Mouse (Mus musculus) cerebellum, adult 2 months (tissue): ENCODE measurements around the gene Slain2. TPM values are rescaled to one million over a fixed set of nuclear protein-coding genes. Genes with fewer than 3 reads are reported as not detected.
"Not testable (repeated sequence)": the region's sequence is repeated elsewhere in the genome, so short reads cannot be mapped to it uniquely, and the experiment has no call there.

Source experiments
- DNase-seq, 2 experiments: peaks; one replicate each; pipeline ENCODE4 v3.0.0; 2021
- H3K27ac ChIP-seq: fragments of 200-500 bp; 2 replicates; pipeline ENCODE4 v1.5.1; 2012; ENCODE audit warnings: low read length, control low read depth, inconsistent platforms; ENCODE audit not compliant: insufficient read depth
- H3K27me3 ChIP-seq: fragments of 200-500 bp; 2 replicates; pipeline ENCODE4 v1.6.1; 2012; ENCODE audit warnings: inconsistent platforms, mild to moderate bottlenecking, low read length, moderate library complexity; ENCODE audit not compliant: control insufficient read depth, insufficient read depth
- H3K4me1 ChIP-seq: fragments of 200-500 bp; 2 replicates; pipeline ENCODE4 v1.6.1; 2011; ENCODE audit warnings: low read length; ENCODE audit not compliant: control insufficient read depth, insufficient read depth
- H3K4me3 ChIP-seq: fragments of 200-500 bp; replicated peaks from 2 replicates; pipeline ENCODE3; 2011; ENCODE audit warnings: mild to moderate bottlenecking, low read depth, low read length, control low read depth; ENCODE audit not compliant: insufficient read depth
- CTCF ChIP-seq: fragments of 200-500 bp; IDR thresholded peaks from 2 replicates; pipeline ENCODE4 v1.5.1; 2011; ENCODE audit warnings: low read depth, mild to moderate bottlenecking, control low read depth, low read length, moderate library complexity, borderline replicate concordance; ENCODE audit not compliant: insufficient read depth
- POLR2A ChIP-seq: fragments of 200-500 bp; IDR thresholded peaks from 2 replicates; pipeline ENCODE4 v1.6.1; 2011; ENCODE audit warnings: low read length, control low read depth, borderline replicate concordance; ENCODE audit not compliant: insufficient read depth
- WGBS: fragments of 180-500 bp; shearing (Covaris S2); methylation state at CpG from one replicate; pipeline ENCODE4 v1.1.7; 2018; 5-methylcytosine and 5-hydroxymethylcytosine counted together
- polyA plus RNA-seq: library from polyadenylated mRNA; depleted of rRNA; stranded (reverse); fragments of >200 nt; gene quantifications from 2 replicates; pipeline ENCODE4 v1.2.3, GENCODE M21; 2012

Slain2 gene
- polyA plus RNA-seq, 1 experiment: 16.2 TPM

- Histone ChIP-seq H3K27me3 (no peaks in the 10 kb centered on the region; the same call in 1 of the 2 replicates), H3K4me3 (no peak overlapping the region), H3K4me1 (no peaks in the 10 kb centered on the region), H3K27ac (no peak overlapping the region)
- TF ChIP-seq CTCF (no peak), POLR2A (no peak)
- 87% methylated on average over 5 of the region's 5 CpGs for WGBS
- no peak for DNase-seq
These were observed 89.9 kb downstream of the Slain2 start for GRCm38 (mm10) chr5:73004046-73004445.

- Histone ChIP-seq H3K4me3 (no peak within 1 kb of the TSS), H3K4me1 (no peaks in the 10 kb centered on the region), H3K27me3 (no peaks in the 10 kb centered on the region; the same call in 1 of the 2 replicates), H3K27ac (no peak within 1 kb of the TSS)
- 5% methylated on average over 65 of the region's 65 CpGs for WGBS
- no peak for DNase-seq
- TF ChIP-seq CTCF: no peak
- TF ChIP-seq POLR2A: no peak
These were observed 92.9 kb downstream of the Slain2 start, which contains the start of gene Slc10a4 for GRCm38 (mm10) chr5:73006784-73007581. TSS of gene Slc10a4 (plus strand) at chr5:73006883.

GRCm38 (mm10) chr5:73007582-73007959 lies 93.5 kb downstream of the Slain2 start:
- Histone ChIP-seq H3K4me1 (no peaks in the 10 kb centered on the region), H3K4me3 (no peak overlapping the region), H3K27ac (no peak overlapping the region), H3K27me3 (no peaks in the 10 kb centered on the region; the same call in 1 of the 2 replicates)
- WGBS: 47% methylated on average over 5 of the region's 5 CpGs
- DNase-seq: no peak
- TF ChIP-seq POLR2A: no peak
- no peak for TF ChIP-seq CTCF

GRCm38 (mm10) chr5:73008230-73008629 lies 94.1 kb downstream of the Slain2 start:
- 47% methylated on average over 8 of the region's 8 CpGs for WGBS
- not testable (repeated sequence) for H3K4me1 ChIP-seq, H3K27me3 ChIP-seq, H3K27ac ChIP-seq, H3K4me3 ChIP-seq, DNase-seq
- peak; percentile 14; the same call in 1 of the 2 replicates for TF ChIP-seq CTCF

GRCm38 (mm10) chr5:73011806-73012205 lies 97.7 kb downstream of the Slain2 start:
- not testable (repeated sequence) for H3K27me3 ChIP-seq, DNase-seq, H3K4me1 ChIP-seq, H3K27ac ChIP-seq, H3K4me3 ChIP-seq
- whole genome bisulfite sequencing: 87% methylated on average over 16 of the region's 16 CpGs

- not testable (repeated sequence) for H3K4me3 ChIP-seq, H3K27ac ChIP-seq, H3K27me3 ChIP-seq, DNase-seq, H3K4me1 ChIP-seq
- 26% methylated on average over 27 of the region's 27 CpGs for WGBS
These were observed 98.9 kb downstream of the Slain2 start for GRCm38 (mm10) chr5:73012884-73013610.

GRCm38 (mm10) chr5:73013611-73014287 lies 99.6 kb downstream of the Slain2 start:
- H3K27ac ChIP-seq, H3K4me1 ChIP-seq, H3K27me3 ChIP-seq, DNase-seq, H3K4me3 ChIP-seq: not testable (repeated sequence)
- WGBS: 3% methylated on average over 53 of the region's 65 CpGs

GRCm38 (mm10) chr5:73014745-73015144 lies 100.6 kb downstream of the Slain2 start:
- TF ChIP-seq CTCF (no peak), POLR2A (no peak)
- Histone ChIP-seq H3K4me1 (no peaks in the 10 kb centered on the region), H3K27ac (no peak overlapping the region), H3K4me3 (no peak overlapping the region), H3K27me3 (no peaks in the 10 kb centered on the region)
- 46% methylated on average over 9 of the region's 9 CpGs for WGBS
- no peak for DNase-seq
